Mouse (Mus musculus) gastrocnemius, adult 8-10 months (tissue): ENCODE data around the gene Atad5. TPM values are rescaled to one million over a fixed set of nuclear protein-coding genes. Genes with fewer than 3 reads are reported as not detected.
"Not testable (repeated sequence)": the region's sequence is repeated elsewhere in the genome, so short reads cannot be mapped to it uniquely, and the experiment has no call there.

ENCODE experiments used
- DNase-seq, 2 experiments: peaks; one replicate each; pipeline ENCODE4 v3.0.0; 2022; ENCODE audit warnings: low spot score in 2 of 2
- total RNA-seq, 4 experiments: library from RNA; stranded (reverse); gene quantifications; 2 replicates each; pipeline ENCODE4 v1.2.4; 2022

The Atad5 gene
- under 1 TPM; 0.51 to 0.73 (median 0.71) TPM for total RNA-seq

GRCm38 (mm10) chr11:80088917-80089816, at the start of gene Atad5:
TSS of gene Atad5 (plus strand) at chr11:80089400.
- DNase-seq: peak; percentile 69 to 77

GRCm38 (mm10) chr11:80042615-80043418, 46.4 kb upstream of the Atad5 start:
- DNase-seq: peak; percentile 11 to 22

- no peak for DNase-seq
Measured at GRCm38 (mm10) chr11:80043419-80043817, 45.8 kb upstream of the Atad5 start.

GRCm38 (mm10) chr11:80046856-80047255, 42.3 kb upstream of the Atad5 start:
- DNase-seq: no peak

GRCm38 (mm10) chr11:80050088-80050487, 39.1 kb upstream of the Atad5 start:
- DNase-seq: no peak

- DNase-seq: no peak
Measured at GRCm38 (mm10) chr11:80052456-80052855, 36.7 kb upstream of the Atad5 start.

- DNase-seq: no peak
Measured at GRCm38 (mm10) chr11:80053171-80053570, 36.0 kb upstream of the Atad5 start.

- no peak for DNase-seq
Measured at GRCm38 (mm10) chr11:80054659-80055058, 34.5 kb upstream of the Atad5 start.

GRCm38 (mm10) chr11:80056141-80056540, 33.1 kb upstream of the Atad5 start:
- DNase-seq: no peak

- peak in 1 of 2 experiments; percentile 6 for DNase-seq
Measured at GRCm38 (mm10) chr11:80062159-80062558, 27.0 kb upstream of the Atad5 start.

- DNase-seq: not testable (repeated sequence)
Measured at GRCm38 (mm10) chr11:80066373-80066772, 22.8 kb upstream of the Atad5 start.

GRCm38 (mm10) chr11:80067558-80067957, 21.6 kb upstream of the Atad5 start:
- DNase-seq: no peak

- DNase-seq: no peak
Measured at GRCm38 (mm10) chr11:80069815-80070214, 19.4 kb upstream of the Atad5 start.

- no peak for DNase-seq
Measured at GRCm38 (mm10) chr11:80071039-80071438, 18.2 kb upstream of the Atad5 start.

- DNase-seq: no peak
Measured at GRCm38 (mm10) chr11:80072365-80072764, 16.8 kb upstream of the Atad5 start.

- no peak for DNase-seq
Measured at GRCm38 (mm10) chr11:80075608-80076277, 13.5 kb upstream of the Atad5 start.

- no peak for DNase-seq
Measured at GRCm38 (mm10) chr11:80077784-80078545, 11.2 kb upstream of the Atad5 start.

GRCm38 (mm10) chr11:80078831-80079230, 10.4 kb upstream of the Atad5 start:
- no peak for DNase-seq

- DNase-seq: no peak
Measured at GRCm38 (mm10) chr11:80079751-80080150, 9.4 kb upstream of the Atad5 start.

GRCm38 (mm10) chr11:80080381-80080825, 8.8 kb upstream of the Atad5 start:
- peak in 1 of 2 experiments; percentile 8 for DNase-seq
